Mouse (Mus musculus) brain, embryonic 14.5 days (tissue): ENCODE results near the gene Pnpla2.

Source experiments
- CTCF ChIP-seq: fragments of 200-500 bp; IDR thresholded peaks from 2 replicates; pipeline ENCODE4 v1.5.1; 2012; ENCODE audit warnings: inconsistent platforms, mild to moderate bottlenecking, moderate library complexity, borderline replicate concordance; ENCODE audit not compliant: insufficient read depth, insufficient read length; ENCODE audit errors: extremely low read depth
- POLR2A ChIP-seq: fragments of 200-500 bp; IDR thresholded peaks from 2 replicates; pipeline ENCODE4 v1.6.1; 2012; ENCODE audit warnings: mild to moderate bottlenecking, inconsistent platforms, borderline replicate concordance; ENCODE audit not compliant: poor library complexity, insufficient read depth, insufficient read length, severe bottlenecking; ENCODE audit errors: extremely low read depth

DNA sequence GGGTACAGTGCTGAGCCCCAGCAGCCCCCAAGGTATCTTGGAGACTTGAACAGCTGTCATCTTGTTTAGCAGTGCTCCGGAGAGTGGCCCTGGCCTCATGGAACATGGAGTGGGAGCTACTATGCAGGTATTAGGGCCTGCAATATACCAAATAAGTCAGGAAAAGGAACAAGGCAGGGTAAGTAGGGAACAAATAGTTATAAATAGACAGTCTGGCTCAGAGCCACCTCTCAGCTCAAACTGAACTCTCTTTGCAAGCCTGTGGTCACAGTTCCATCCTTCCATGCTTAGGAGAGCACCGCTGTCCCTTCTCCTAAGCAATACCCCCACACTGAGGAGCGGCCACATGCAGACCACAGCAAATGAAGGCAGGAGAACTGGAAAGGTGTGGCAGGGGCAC lies 42.6 kb downstream of the Pnpla2 start:
- TF ChIP-seq CTCF: no peak
- no peak for TF ChIP-seq POLR2A
